Mouse (Mus musculus) ES-E14 (cell line): Measurements from ENCODE around the gene Rab4b. TPM values are rescaled to one million over a fixed set of nuclear protein-coding genes. Genes with fewer than 3 reads are reported as not detected.

ENCODE experiments used
- DNase-seq: peaks from one replicate; pipeline ENCODE4 v3.0.0-alpha.2; 2013; ENCODE audit warnings: low read depth, low spot score
- H3K27ac ChIP-seq: 2 replicates; pipeline ENCODE4 v1.5.1; 2012; ENCODE audit warnings: low read depth, mild to moderate bottlenecking, low read length, moderate library complexity, mixed read lengths; ENCODE audit not compliant: poor library complexity, insufficient read depth, severe bottlenecking
- H3K36me3 ChIP-seq: 2 replicates; pipeline ENCODE4 v1.6.1; 2012; ENCODE audit warnings: mild to moderate bottlenecking, low read length, moderate library complexity, mixed read lengths; ENCODE audit not compliant: control insufficient read depth, poor library complexity, insufficient read depth, severe bottlenecking
- H3K4me1 ChIP-seq, 2 experiments: fragments of 150-350 bp in 1 of 2; sonication (generic) in 1 of 2; 2 replicates each; pipeline ENCODE4 v1.6.1; 2012; ENCODE audit warnings: low read length in 2 of 2, mild to moderate bottlenecking in 1 of 2, mixed read lengths in 1 of 2; ENCODE audit not compliant: control insufficient read depth in 2 of 2, insufficient read depth in 2 of 2, poor library complexity in 1 of 2
- H3K4me3 ChIP-seq, 2 experiments: fragments of 150-350 bp in 1 of 2; sonication (generic) in 1 of 2; 2 replicates each; pipeline ENCODE4 v1.5.1; 2012; ENCODE audit warnings: low read length in 2 of 2, low read depth in 1 of 2, mild to moderate bottlenecking in 1 of 2, mixed read lengths in 1 of 2; ENCODE audit not compliant: insufficient read depth in 1 of 2, poor library complexity in 1 of 2, severe bottlenecking in 1 of 2
- H3K9ac ChIP-seq: 2 replicates; pipeline ENCODE4 v1.6.1; 2012; ENCODE audit warnings: low read depth, mild to moderate bottlenecking, low read length, mixed read lengths; ENCODE audit not compliant: poor library complexity, insufficient read depth, severe bottlenecking
- H3K9me3 ChIP-seq: fragments of 150-350 bp; sonication (generic); 2 replicates; pipeline ENCODE4 v1.6.1; 2012; ENCODE audit warnings: low read depth, mild to moderate bottlenecking, low read length; ENCODE audit not compliant: control insufficient read depth, insufficient read depth
- CHD2 ChIP-seq: IDR thresholded peaks from 2 replicates; pipeline ENCODE4 v1.6.1; 2014; ENCODE audit warnings: mild to moderate bottlenecking, low read depth, low read length, inconsistent platforms
- HCFC1 ChIP-seq: IDR thresholded peaks from 2 replicates; pipeline ENCODE4 v1.6.1; 2012; ENCODE audit warnings: low read length, inconsistent platforms, borderline replicate concordance; ENCODE audit not compliant: insufficient read depth
- MAFK ChIP-seq: IDR thresholded peaks from 2 replicates; pipeline ENCODE4 v1.6.1; 2014; ENCODE audit warnings: mild to moderate bottlenecking, low read depth, low read length, inconsistent platforms; ENCODE audit not compliant: insufficient read depth
- ZC3H11A ChIP-seq: IDR thresholded peaks from 2 replicates; pipeline ENCODE4 v1.6.1; 2012; ENCODE audit warnings: low read depth, mild to moderate bottlenecking, inconsistent platforms, low read length, borderline replicate concordance
- ZNF384 ChIP-seq: IDR thresholded peaks from 2 replicates; pipeline ENCODE4 v1.6.1; 2012; ENCODE audit warnings: low read depth, low read length, inconsistent platforms
- in situ Hi-C, 2 experiments: fragments of 600-800 bp; cut with MboI; formaldehyde crosslinking; loops; one replicate each; pipeline ENCODE4 v1.15.1; 2025; ENCODE audit warnings: low sequenced_read_pairs in 2 of 2, inconsistent platforms in 1 of 2; ENCODE audit not compliant: unreplicated experiment in 2 of 2
- total RNA-seq: library from RNA; depleted of rRNA; stranded (reverse); fragments of 300-350 nt; gene quantifications from 2 replicates; pipeline ENCODE4 v1.2.3, GENCODE M21; 2012

Rab4b gene
- total RNA-seq, 1 experiment = 28.3 TPM

DNA sequence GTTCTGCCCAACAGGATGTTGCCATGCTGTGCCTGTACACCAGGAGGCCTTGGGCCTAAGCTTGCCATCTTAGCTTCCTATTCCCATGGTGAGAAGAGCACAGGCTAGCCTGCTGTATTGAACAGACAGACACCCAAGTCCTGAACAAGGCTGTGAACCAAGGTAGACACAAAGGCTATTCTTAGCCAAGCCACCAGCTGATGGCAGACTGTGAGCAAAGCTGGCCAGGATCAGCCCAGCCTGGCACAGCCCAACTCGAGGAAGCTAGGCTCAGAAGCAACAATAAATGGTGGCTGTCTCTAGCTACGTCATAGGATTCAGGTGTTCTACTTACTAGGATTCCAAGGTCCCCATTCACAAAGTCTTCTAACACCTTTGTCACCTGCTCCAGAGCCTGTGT lies 33.9 kb upstream of the Rab4b start:
- in situ Hi-C loops = no loop called here
- Histone ChIP-seq H3K4me1 (no peaks in the 10 kb centered on the region), H3K27ac (no peak overlapping the region), H3K4me3 (no peak overlapping the region), H3K9ac (no peak overlapping the region), H3K9me3 (no peaks in the 10 kb centered on the region), H3K36me3 (peaks cover 27% of the 10 kb centered on the region)
- DNase-seq = no peak
- no peak for TF ChIP-seq HCFC1
- no peak for TF ChIP-seq ZC3H11A

DNA sequence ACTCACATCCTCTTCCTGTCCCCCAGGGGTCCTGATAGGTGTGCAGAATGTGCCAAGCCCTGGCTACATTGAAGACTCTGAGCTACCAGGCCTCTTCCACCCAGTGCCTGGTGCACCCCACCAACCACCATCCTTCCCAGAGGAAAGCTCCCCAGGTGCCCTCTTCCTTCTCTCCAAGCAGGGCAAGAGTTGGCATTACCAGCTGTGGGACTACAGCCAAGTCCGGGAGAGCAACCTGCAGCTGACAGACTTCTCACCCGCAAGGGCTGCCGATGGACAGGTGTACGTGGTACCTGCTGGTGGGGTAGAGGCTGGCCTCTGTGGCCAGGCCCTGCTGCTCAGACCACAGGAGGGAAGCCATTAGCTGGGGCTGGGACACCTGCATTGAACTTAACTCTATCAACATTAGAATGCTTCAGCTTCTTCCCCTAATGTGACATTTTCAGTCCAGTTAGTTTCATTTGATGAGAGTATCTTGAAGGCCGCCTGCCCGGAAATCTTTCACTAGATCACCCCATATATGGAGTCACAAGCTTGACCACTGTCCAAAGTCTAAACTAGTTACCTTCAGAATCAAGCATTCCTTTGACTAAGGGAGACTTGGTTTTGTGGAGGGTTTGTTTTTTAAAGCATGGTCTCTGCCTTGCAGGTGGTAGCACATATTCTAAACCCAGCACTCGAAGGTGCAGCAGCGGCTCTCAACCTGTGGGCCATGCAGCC lies 25.2 kb upstream of the Rab4b start:
- no peak for DNase-seq
- H3K9ac ChIP-seq = no peak overlapping the region
- peaks cover 42% of the 10 kb centered on the region for H3K36me3 ChIP-seq
- no peak for TF ChIP-seq CHD2
- TF ChIP-seq HCFC1 = no peak
- no peak for TF ChIP-seq ZC3H11A
- TF ChIP-seq ZNF384 = no peak
- no peak for TF ChIP-seq MAFK
- no peaks in the 10 kb centered on the region for H3K9me3 ChIP-seq
- H3K4me1 ChIP-seq = peaks cover 2 to 5% of the 10 kb centered on the region in 2 experiments; a peak in 2 of 4 replicates
- in situ Hi-C loops = no loop called here
- H3K4me3 ChIP-seq = no peak overlapping the region
- H3K27ac ChIP-seq = no peak overlapping the region

DNA sequence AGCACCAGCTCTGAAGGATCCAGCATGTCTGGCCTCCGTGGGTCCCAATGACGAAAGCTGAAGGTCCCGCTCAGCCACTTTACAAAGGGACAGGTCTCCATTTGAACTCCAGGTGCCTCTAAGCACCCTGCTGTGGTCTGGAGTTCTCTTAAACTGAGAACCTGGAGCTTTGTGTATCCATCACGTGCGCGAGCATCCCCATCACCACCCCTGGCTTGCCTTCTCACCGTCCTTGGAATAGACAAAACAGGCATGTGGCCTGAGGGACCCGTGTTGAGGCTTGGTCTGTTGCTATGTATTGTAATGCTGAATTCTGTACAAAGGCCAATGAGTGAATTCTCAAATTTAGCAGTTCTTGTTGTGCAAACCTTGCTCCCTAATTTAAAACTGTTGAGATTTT lies 20.1 kb upstream of the Rab4b start:
- Histone ChIP-seq H3K4me3 (no peak overlapping the region), H3K36me3 (peaks cover 33% of the 10 kb centered on the region), H3K27ac (peak overlapping the region; percentile 36; the same call in 1 of the 2 replicates), H3K9me3 (no peaks in the 10 kb centered on the region), H3K4me1 (peaks cover 5 to 15% of the 10 kb centered on the region in 2 experiments), H3K9ac (peak overlapping the region; percentile 26; the same call in 1 of the 2 replicates)
- in situ Hi-C loops = no loop called here
- no peak for TF ChIP-seq ZNF384
- TF ChIP-seq CHD2 = no peak
- TF ChIP-seq ZC3H11A = no peak
- TF ChIP-seq MAFK = no peak
- no peak for TF ChIP-seq HCFC1
- no peak for DNase-seq

DNA sequence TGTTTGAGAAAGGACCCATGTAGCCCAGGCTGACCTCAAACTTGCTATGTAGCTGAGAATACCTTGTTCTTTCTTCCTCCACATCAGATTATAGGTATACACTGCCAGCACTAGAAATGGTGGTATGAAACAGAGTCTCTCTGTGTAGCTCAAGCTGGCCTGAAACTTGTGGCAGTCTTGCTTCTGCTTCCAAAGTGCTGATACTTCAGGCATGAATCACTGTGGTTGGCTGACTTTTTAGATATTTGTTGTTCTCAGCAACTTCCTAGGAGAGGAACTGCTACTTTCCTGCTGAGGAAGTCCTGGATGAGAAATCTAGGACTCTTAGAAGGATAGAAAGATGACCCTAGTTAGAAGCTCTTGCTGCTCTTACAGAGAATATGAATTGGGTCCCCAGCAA lies 19.7 kb upstream of the Rab4b start:
- in situ Hi-C loops = no loop called here
- no peak for DNase-seq
- Histone ChIP-seq H3K4me3 (no peak overlapping the region), H3K36me3 (peaks cover 34% of the 10 kb centered on the region), H3K4me1 (peaks cover 5 to 15% of the 10 kb centered on the region in 2 experiments), H3K9ac (no peak overlapping the region), H3K9me3 (no peaks in the 10 kb centered on the region), H3K27ac (peak overlapping the region; percentile 36; the same call in 1 of the 2 replicates)
- TF ChIP-seq ZC3H11A = no peak
- no peak for TF ChIP-seq CHD2
- TF ChIP-seq MAFK = no peak
- TF ChIP-seq HCFC1 = no peak
- TF ChIP-seq ZNF384 = no peak
